Mouse (Mus musculus) stomach, postnatal 0 days (tissue): ENCODE measurements around the gene Tcfl5. TPM values are rescaled to one million over a fixed set of nuclear protein-coding genes. Genes with fewer than 3 reads are reported as not detected.

ENCODE experiments used
- ATAC-seq: fragments of 200-750 bp; cut with Nextera tagmentation; 2 replicates; pipeline ENCODE4 v1.8.0; 2017; ENCODE audit not compliant: low FRiP score, low TSS enrichment
- DNase-seq: peaks from one replicate; pipeline ENCODE4 v3.0.0-alpha.2; 2016; ENCODE audit warnings: low spot score
- H3K27ac ChIP-seq: fragments of 300-500 bp; sonication (generic); replicated peaks from 2 replicates; pipeline ENCODE4 v1.5.1; 2014; ENCODE audit warnings: mild to moderate bottlenecking, control low read depth
- H3K27me3 ChIP-seq: fragments of 300-500 bp; sonication (generic); 2 replicates; pipeline ENCODE4 v1.6.1; 2014; ENCODE audit warnings: low read length; ENCODE audit not compliant: control insufficient read depth, insufficient read depth
- H3K36me3 ChIP-seq: fragments of 300-500 bp; sonication (generic); 2 replicates; pipeline ENCODE4 v1.6.1; 2014; ENCODE audit warnings: low read length, mixed read lengths; ENCODE audit not compliant: control insufficient read depth, insufficient read depth
- H3K4me1 ChIP-seq: fragments of 300-500 bp; sonication (generic); replicated peaks from 2 replicates; pipeline ENCODE4 v1.6.1; 2014; ENCODE audit warnings: antibody characterized with exemption; ENCODE audit not compliant: control insufficient read depth, insufficient read depth
- H3K4me2 ChIP-seq: fragments of 300-500 bp; sonication (generic); replicated peaks from 2 replicates; pipeline ENCODE4 v1.6.1; 2014; ENCODE audit warnings: low read depth, mild to moderate bottlenecking, control low read depth, moderate library complexity
- H3K4me3 ChIP-seq: fragments of 300-500 bp; sonication (generic); 2 replicates; pipeline ENCODE4 v1.5.1; 2014; ENCODE audit warnings: low read depth, low read length, control low read depth
- H3K9ac ChIP-seq: fragments of 300-500 bp; sonication (generic); 2 replicates; pipeline ENCODE4 v1.6.1; 2014; ENCODE audit warnings: mild to moderate bottlenecking, low read length, control low read depth, mixed read lengths
- H3K9me3 ChIP-seq: fragments of 300-500 bp; sonication (generic); 2 replicates; pipeline ENCODE4 v1.6.1; 2016; ENCODE audit warnings: low read length; ENCODE audit not compliant: control insufficient read depth
- CTCF ChIP-seq: IDR thresholded peaks from 2 replicates; pipeline ENCODE4 v1.5.1; 2016; ENCODE audit warnings: antibody characterized with exemption, low read depth, mild to moderate bottlenecking, moderate library complexity
- EP300 ChIP-seq: optimal IDR thresholded peaks from 2 replicates; pipeline ENCODE3; 2016; ENCODE audit warnings: antibody characterized with exemption
- WGBS: fragments of 180-500 bp; shearing (Covaris S2); extraction: QIAGEN DNeasy Blood & Tissue Kit; methylation state at CpG from one replicate; pipeline ENCODE4 v1.1.7; 2014; 5-methylcytosine and 5-hydroxymethylcytosine counted together
- polyA plus RNA-seq: library from polyadenylated mRNA; unstranded; fragments of >200 nt; fragmentation: Nextera tagmentation; extraction: Ambion mirVana; gene quantifications from 2 replicates; pipeline ENCODE4 v1.2.1, GENCODE M21; 2015

The Tcfl5 gene
- polyA plus RNA-seq, 1 experiment from 2014 or later, result 0.05 TPM

GRCm38 (mm10) chr2:180676706-180677105 is 34.2 kb upstream of the Tcfl5 start:
- Histone ChIP-seq H3K4me1 (no peaks in the 10 kb centered on the region), H3K4me2 (no peak overlapping the region), H3K36me3 (peaks cover 10% of the 10 kb centered on the region; the same call in 1 of the 2 replicates), H3K27ac (no peak overlapping the region), H3K9ac (no peak overlapping the region), H3K4me3 (no peak overlapping the region), H3K27me3 (no peaks in the 10 kb centered on the region), H3K9me3 (no peaks in the 10 kb centered on the region)
- TF ChIP-seq EP300 (no peak), CTCF (no peak)
- 68% methylated on average over 2 of the region's 2 CpGs for WGBS
- ATAC-seq (no peak), DNase-seq (no peak)

GRCm38 (mm10) chr2:180662008-180662407 is 19.5 kb upstream of the Tcfl5 start:
- H3K4me3 ChIP-seq, result no peak overlapping the region
- no peaks in the 10 kb centered on the region for H3K9me3 ChIP-seq
- peaks cover 16% of the 10 kb centered on the region for H3K36me3 ChIP-seq
- no peaks in the 10 kb centered on the region for H3K4me1 ChIP-seq
- DNase-seq, result no peak
- H3K4me2 ChIP-seq, result no peak overlapping the region
- H3K27me3 ChIP-seq, result no peaks in the 10 kb centered on the region
- no peak for TF ChIP-seq EP300
- TF ChIP-seq CTCF, result no peak
- no peak for ATAC-seq
- H3K9ac ChIP-seq, result no peak overlapping the region
- H3K27ac ChIP-seq, result no peak overlapping the region
- WGBS, result 77% methylated on average over 4 of the region's 4 CpGs

- Histone ChIP-seq H3K9ac (no peak overlapping the region), H3K4me2 (no peak overlapping the region), H3K4me1 (no peaks in the 10 kb centered on the region), H3K36me3 (peaks cover 15% of the 10 kb centered on the region), H3K27me3 (no peaks in the 10 kb centered on the region), H3K4me3 (no peak overlapping the region), H3K27ac (no peak overlapping the region), H3K9me3 (no peaks in the 10 kb centered on the region)
- DNase-seq, result no peak
- ATAC-seq, result no peak
- no peak for TF ChIP-seq CTCF
- no peak for TF ChIP-seq EP300
- 85% methylated on average over 5 of the region's 5 CpGs for WGBS
Measured at GRCm38 (mm10) chr2:180660521-180660920, 18.0 kb upstream of the Tcfl5 start.

- no peak for TF ChIP-seq EP300
- no peak for TF ChIP-seq CTCF
- no peaks in the 10 kb centered on the region for H3K9me3 ChIP-seq
- H3K4me2 ChIP-seq, result no peak overlapping the region; the same call in 1 of the 2 replicates
- ATAC-seq (no peak), DNase-seq (no peak)
- H3K27ac ChIP-seq, result no peak overlapping the region
- H3K36me3 ChIP-seq, result peaks cover 13% of the 10 kb centered on the region
- no peaks in the 10 kb centered on the region for H3K27me3 ChIP-seq
- no peaks in the 10 kb centered on the region for H3K4me1 ChIP-seq
- peak overlapping the region; percentile 35 for H3K9ac ChIP-seq
- 42% methylated on average over 42 of the region's 42 CpGs for WGBS
- no peak overlapping the region for H3K4me3 ChIP-seq
Measured at GRCm38 (mm10) chr2:180659353-180660150, 17.0 kb upstream of the Tcfl5 start.

- ATAC-seq (no peak), DNase-seq (no peak)
- H3K9me3 ChIP-seq, result no peaks in the 10 kb centered on the region
- peaks cover 13% of the 10 kb centered on the region for H3K36me3 ChIP-seq
- H3K4me1 ChIP-seq, result no peaks in the 10 kb centered on the region
- no peak overlapping the region for H3K4me2 ChIP-seq
- H3K27ac ChIP-seq, result no peak overlapping the region
- TF ChIP-seq EP300 (no peak), CTCF (no peak)
- H3K9ac ChIP-seq, result no peak overlapping the region
- no peaks in the 10 kb centered on the region for H3K27me3 ChIP-seq
- H3K4me3 ChIP-seq, result no peak overlapping the region
- WGBS, result 88% methylated on average over 5 of the region's 5 CpGs
Measured at GRCm38 (mm10) chr2:180658381-180658780, 15.9 kb upstream of the Tcfl5 start.

GRCm38 (mm10) chr2:180657394-180658013 is 15.0 kb upstream of the Tcfl5 start:
- H3K9ac ChIP-seq, result no peak overlapping the region
- peak; percentile 74 for DNase-seq
- H3K27ac ChIP-seq, result no peak overlapping the region
- TF ChIP-seq CTCF, result peak; percentile 89
- no peak for TF ChIP-seq EP300
- no peaks in the 10 kb centered on the region for H3K4me1 ChIP-seq
- H3K4me3 ChIP-seq, result no peak overlapping the region
- H3K9me3 ChIP-seq, result no peaks in the 10 kb centered on the region
- ATAC-seq, result peak; percentile 76
- no peak overlapping the region for H3K4me2 ChIP-seq
- H3K27me3 ChIP-seq, result no peaks in the 10 kb centered on the region
- WGBS, result 75% methylated on average over 4 of the region's 4 CpGs
- H3K36me3 ChIP-seq, result peaks cover 13% of the 10 kb centered on the region
